Mouse (Mus musculus) layer of hippocampus, adult 9-10 months (tissue): Measurements from ENCODE around the gene Vezt.

Experiments
- DNase-seq: peaks from one replicate; pipeline ENCODE4 v3.0.0; 2022; ENCODE audit warnings: low spot score

Vezt gene

DNA sequence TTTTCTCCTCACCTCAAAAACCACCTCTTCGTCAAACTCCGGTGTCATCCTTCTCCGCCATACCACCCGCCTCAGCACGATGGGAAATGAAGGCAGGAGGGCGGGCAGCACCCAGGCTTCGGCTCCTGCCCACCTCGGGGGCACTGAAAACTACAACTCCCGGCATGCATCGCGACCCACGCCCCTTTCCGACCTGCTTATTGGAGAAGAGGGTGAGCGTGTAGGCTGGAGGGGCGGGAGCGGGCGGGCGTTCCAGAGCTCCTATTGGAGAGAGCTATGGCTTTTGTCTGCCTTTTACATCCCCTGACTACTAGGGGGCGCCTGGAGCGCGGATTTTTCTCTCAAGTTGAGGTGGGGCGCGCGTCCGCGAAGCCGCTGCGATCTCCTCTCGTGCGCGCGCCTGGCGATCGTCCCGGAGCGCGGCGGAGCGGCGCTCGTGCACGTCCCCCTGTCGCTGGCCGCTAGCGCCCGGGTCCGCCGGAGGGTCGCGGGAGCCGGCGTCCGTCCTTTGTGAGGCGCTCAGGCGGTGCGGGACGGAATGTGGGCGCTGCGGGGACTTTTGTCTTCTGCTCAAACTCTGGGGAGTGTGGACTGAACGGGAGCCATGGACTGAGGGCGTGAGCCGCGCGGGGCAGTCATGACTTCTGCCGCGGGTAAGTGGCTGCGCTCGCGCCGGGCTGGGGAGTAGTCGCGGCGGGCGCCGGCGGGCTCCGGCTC is at the start of gene Vezt, which contains the start of gene Fgd6:
Gene Vezt (minus strand): TSS at position 160 of the 717 bp plus-strand sequence.
Gene Fgd6 (plus strand): TSS at position 344 of the 717 bp plus-strand sequence.
- DNase-seq: peak; percentile 96

DNA sequence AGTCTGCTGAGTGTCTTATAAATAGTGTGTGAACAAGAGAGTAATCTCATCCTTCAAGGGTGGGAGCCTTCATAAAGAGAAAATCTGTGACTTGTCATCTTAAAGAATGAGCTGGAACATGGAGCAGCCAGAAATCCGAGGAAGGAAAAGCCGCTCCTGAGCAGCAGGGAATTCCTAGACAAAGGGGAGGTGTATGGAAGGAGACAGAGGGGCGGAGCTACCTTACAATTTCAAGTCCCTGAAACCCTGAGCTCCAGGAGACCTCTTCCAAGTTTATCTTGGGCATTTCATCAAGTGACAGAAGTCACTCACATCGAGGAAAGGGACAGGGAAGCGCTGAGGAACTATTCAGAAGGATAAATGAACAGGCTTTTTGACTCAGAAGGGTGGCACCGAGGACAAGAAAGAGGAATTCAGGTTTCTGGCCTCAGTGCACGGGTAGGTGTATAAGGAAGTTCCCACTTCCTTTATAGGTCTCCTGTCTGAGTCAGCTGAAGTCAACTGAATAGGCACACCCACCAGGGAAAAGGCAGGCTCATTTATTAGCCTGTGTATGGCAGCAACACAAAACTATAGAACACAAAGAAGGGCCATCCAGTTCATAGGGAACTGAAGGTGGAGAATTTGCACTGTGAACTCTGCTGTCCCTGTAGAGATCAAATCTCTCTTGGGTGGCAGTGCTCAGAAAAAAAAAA is 46.6 kb upstream of the Vezt start:
- no peak for DNase-seq

- no peak for DNase-seq
These were observed 45.1 kb upstream of the Vezt start for GRCm38 (mm10) chr10:94080740-94081139.

DNA sequence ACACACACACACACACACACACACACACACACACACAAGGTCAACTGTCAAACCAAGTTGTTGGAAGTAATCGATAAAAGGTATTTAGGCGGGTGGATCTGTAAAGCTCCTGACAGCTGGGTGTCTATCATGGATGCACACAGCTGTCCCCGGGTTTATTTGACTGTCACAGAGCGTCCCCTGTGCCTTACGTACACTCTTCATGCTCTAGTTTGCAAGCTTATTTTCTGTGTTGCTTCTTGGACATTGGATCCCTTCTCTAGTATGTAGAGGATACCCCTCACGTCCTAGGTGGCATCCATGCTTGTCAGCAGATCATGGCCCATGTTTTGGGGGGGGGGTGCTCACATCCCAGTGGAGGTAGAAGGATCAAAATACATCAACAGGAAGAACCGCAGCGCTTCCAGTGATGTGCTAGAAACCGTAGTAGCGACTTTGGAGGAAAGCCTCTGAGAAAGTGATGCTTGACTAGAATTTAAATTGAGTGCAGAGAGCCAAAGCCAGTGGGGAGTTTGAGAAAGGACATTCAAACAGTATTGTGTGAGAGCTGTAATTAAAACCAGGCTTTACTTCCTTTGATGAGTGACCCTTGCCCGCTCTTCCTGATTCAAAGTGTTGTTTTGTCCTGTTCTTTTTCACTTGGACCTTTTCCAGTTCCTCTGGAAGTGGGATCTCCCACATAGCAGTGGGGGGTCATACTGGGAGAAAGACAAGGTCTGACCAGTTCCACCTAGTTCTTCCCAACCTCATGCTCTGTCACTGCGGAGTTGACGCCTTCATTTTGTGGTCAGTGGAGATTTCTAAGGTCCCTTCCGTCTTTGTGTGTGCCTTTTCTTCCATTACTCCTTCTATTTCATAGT is 41.6 kb upstream of the Vezt start:
- DNase-seq: no peak

GRCm38 (mm10) chr10:94072916-94073465 is 37.4 kb upstream of the Vezt start:
- no peak for DNase-seq

GRCm38 (mm10) chr10:94072261-94072915 is 36.8 kb upstream of the Vezt start:
- DNase-seq: no peak

DNA sequence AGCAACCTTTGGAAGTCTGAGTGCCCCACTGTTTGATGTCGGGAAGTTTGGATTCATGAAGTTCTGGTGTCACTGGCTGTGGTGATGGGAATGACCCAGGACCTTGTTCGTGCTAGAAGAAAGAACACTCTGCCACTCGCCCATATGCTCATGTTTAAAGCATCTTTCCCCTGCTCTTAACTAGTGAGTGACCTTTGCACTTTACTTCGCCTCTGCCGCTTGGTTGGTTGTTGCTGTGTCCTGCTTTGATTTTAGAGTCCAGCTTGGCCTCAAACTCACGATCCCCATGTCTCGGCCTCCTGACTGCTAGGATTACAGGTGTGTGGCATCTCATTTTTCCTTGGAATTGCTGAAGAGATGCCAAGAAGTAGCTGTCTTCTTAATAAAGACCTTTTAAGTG is 36.0 kb upstream of the Vezt start:
- no peak for DNase-seq

DNA sequence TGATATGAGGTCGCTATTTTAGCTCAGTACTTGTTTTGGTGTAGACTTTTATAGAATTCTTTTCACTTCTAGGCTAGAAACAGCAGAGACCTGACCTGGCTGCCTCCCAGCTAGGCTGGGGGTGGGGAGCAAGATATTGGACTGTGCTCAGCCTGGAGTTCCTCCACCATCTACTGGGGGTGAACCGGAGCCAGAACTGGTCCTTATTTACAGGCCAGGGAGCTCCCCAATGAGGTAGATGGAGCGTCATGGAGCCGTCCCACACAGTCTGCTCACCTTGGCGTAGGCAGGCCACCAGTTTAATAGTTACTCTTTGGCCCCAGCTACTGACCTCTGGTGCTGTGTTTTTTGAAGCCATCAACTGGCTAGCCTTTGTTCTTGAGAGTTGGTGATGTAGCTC is 33.1 kb upstream of the Vezt start:
- DNase-seq: no peak

GRCm38 (mm10) chr10:94066896-94067295 is 31.3 kb upstream of the Vezt start:
- DNase-seq: no peak

GRCm38 (mm10) chr10:94062357-94062756 is 26.7 kb upstream of the Vezt start:
- no peak for DNase-seq

- DNase-seq: no peak
These were observed 24.6 kb upstream of the Vezt start for GRCm38 (mm10) chr10:94060190-94060589.

DNA sequence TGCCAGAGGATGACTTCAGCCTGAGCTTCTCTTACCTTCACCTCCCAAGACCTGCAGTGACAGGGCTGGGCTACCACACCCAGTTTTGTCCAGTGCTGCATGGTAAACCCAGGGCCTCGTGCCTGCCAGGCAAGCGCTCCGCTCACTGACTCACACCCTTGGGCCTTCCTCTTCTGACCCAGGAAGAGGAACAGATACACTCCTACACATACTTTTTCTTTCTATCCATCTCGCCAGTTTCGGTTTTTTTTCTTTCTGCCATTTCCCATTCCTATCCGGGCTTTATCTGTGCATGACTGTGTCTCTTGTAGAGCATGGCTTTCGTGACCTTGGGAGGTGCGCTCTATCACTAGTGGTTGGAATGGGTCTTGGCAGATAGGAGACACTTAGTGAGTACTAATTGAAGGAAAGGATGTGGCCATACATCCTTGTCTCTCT is 24.0 kb upstream of the Vezt start:
- no peak for DNase-seq

GRCm38 (mm10) chr10:94056487-94056886 is 20.9 kb upstream of the Vezt start:
- no peak for DNase-seq

DNA sequence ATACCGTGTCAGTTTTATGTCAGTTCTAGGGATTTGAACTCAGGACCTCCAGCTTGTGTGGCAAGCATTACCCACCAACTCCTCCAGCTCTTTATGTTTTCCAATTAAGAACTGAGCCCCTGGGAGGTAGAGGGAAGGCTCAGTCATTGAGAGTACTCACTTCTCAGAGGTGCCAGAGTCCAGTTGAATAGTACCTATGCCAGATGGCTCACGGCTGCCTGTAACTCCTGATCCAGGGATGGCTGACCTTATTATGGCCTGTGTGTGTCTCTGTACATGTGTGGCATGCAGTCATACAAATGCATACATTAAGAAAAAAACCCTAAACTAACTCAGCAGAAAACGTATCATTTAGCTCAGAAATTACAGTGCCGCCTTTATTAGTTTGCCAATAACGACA is 15.1 kb upstream of the Vezt start:
- no peak for DNase-seq

GRCm38 (mm10) chr10:94049121-94049520 is 13.5 kb upstream of the Vezt start:
- DNase-seq: no peak

GRCm38 (mm10) chr10:94047845-94048559 is 12.4 kb upstream of the Vezt start:
- no peak for DNase-seq

- DNase-seq: no peak
These were observed 11.4 kb upstream of the Vezt start for GRCm38 (mm10) chr10:94047024-94047423.

DNA sequence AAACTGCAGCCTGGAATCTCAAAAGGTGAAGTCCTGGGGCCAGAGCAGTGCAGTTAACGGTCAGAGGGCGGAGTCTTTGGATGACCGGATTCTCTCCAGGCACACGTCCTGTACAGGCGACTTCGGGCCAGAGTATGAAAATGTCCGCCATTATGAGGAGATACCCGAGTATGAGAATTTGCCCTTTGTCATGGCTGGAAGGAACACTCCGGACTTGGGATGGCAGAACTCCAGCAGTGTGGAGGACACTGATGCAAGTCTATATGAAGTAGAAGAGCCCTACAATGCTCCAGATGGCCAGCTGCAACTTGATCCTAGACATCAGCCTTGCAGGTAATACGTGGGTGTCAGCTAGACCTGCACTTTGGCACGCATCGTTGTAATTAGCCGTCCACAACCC is 9.7 kb upstream of the Vezt start:
- DNase-seq: no peak

- DNase-seq: no peak
These were observed 8.3 kb upstream of the Vezt start for GRCm38 (mm10) chr10:94043908-94044307.

DNA sequence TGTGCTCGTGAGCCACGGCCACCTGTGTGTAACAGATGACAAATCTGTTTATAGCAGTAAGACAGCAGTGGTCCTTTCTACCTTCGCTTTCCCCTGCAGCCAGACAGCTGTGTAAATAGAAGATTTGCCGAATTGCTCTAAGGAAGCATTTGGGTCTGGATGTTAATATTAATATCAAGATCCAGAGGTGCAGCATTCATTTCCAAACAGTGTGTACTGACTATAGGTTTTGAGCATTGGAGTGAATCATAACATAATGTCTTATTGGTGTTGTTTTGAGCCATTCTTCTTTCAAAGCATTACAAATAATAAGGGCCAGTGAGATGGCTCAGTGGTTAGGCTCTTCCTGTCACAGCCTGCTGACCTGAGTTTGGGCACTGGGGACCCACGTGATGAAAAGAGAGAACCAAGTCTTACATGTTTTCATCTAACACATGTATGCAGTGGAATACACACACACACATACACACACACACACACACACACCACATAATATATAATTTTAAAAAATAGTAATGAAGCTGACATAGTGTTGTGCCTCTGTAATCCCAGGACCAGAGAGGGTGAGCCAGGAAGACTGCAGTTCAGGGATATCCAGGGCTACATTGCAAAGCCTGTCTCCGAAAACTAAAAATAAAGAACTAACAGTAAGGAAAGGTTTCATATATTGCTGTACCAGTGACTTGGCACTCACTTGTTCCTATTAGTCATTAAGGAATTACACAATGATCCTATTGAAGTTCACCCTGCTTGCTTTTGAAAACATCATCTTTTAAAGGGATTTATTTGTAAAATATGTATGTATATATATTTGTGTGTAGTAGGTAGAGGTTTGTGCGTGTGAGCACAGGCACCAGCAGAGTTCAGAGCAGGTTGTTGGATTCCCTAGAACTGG is 3.0 kb upstream of the Vezt start:
- DNase-seq: no peak
